Mouse (Mus musculus) testis, adult 2 months (tissue): ENCODE measurements at regions not wholly inside any gene's neighbourhood (a gene's known extent, or its start where the extent isn't known, plus 50 kb on each side); places are given as distances from the start of the nearest gene placed in this dataset.

Source experiments
- H3K27ac ChIP-seq: fragments of 200-500 bp; 2 replicates; pipeline ENCODE4 v1.5.1; 2012; ENCODE audit warnings: low read depth, low read length; ENCODE audit not compliant: control insufficient read depth, insufficient read depth
- H3K27me3 ChIP-seq: fragments of 200-500 bp; 2 replicates; pipeline ENCODE4 v1.6.1; 2012; ENCODE audit warnings: mild to moderate bottlenecking, low read length, moderate library complexity; ENCODE audit not compliant: control insufficient read depth, insufficient read depth
- H3K36me3 ChIP-seq: fragments of 200-500 bp; 2 replicates; pipeline ENCODE4 v1.6.1; 2012; ENCODE audit warnings: mild to moderate bottlenecking, low read length; ENCODE audit not compliant: control insufficient read depth, insufficient read depth
- H3K4me1 ChIP-seq: fragments of 200-500 bp; 2 replicates; pipeline ENCODE4 v1.6.1; 2012; ENCODE audit warnings: low read length; ENCODE audit not compliant: control insufficient read depth, insufficient read depth
- H3K4me3 ChIP-seq: fragments of 200-500 bp; 2 replicates; pipeline ENCODE4 v1.5.1; 2012; ENCODE audit warnings: low read depth, mild to moderate bottlenecking, low read length, moderate library complexity, mixed read lengths; ENCODE audit not compliant: control insufficient read depth
- CTCF ChIP-seq: fragments of 200-500 bp; IDR thresholded peaks from 2 replicates; pipeline ENCODE4 v1.5.1; 2012; ENCODE audit warnings: low read depth, mild to moderate bottlenecking, inconsistent platforms, low read length, moderate library complexity; ENCODE audit not compliant: control insufficient read depth, insufficient read depth, insufficient replicate concordance
- POLR2A ChIP-seq: fragments of 200-500 bp; IDR thresholded peaks from 2 replicates; pipeline ENCODE4 v1.6.1; 2012; ENCODE audit warnings: low read depth, mild to moderate bottlenecking, inconsistent platforms, low read length, moderate library complexity; ENCODE audit not compliant: control insufficient read depth

- no peaks in the 10 kb centered on the region for H3K27me3 ChIP-seq
- no peaks in the 10 kb centered on the region for H3K36me3 ChIP-seq
- H3K4me1 ChIP-seq, result peaks cover 3% of the 10 kb centered on the region; the same call in 1 of the 2 replicates
- no peak for TF ChIP-seq POLR2A
- no peak overlapping the region for H3K4me3 ChIP-seq
- no peak overlapping the region for H3K27ac ChIP-seq
Observed at GRCm38 (mm10) chr7:113105359-113105758, 101.9 kb upstream of the Arntl start.

GRCm38 (mm10) chr7:113106731-113107130, 100.5 kb upstream of the Arntl start:
- no peaks in the 10 kb centered on the region for H3K36me3 ChIP-seq
- no peak overlapping the region for H3K4me3 ChIP-seq

GRCm38 (mm10) chr7:113107965-113108364, 99.3 kb upstream of the Arntl start:
- no peak for TF ChIP-seq POLR2A
- TF ChIP-seq CTCF, result no peak
- Histone ChIP-seq H3K27me3 (no peaks in the 10 kb centered on the region), H3K4me1 (peaks cover 3% of the 10 kb centered on the region; the same call in 1 of the 2 replicates), H3K27ac (no peak overlapping the region), H3K4me3 (no peak overlapping the region), H3K36me3 (no peaks in the 10 kb centered on the region)

More at GRCm38 (mm10) chr7:113106731-113107130, 100.5 kb upstream of the Arntl start:
- H3K27me3 ChIP-seq, result no peaks in the 10 kb centered on the region
- H3K4me1 ChIP-seq, result peaks cover 3% of the 10 kb centered on the region; the same call in 1 of the 2 replicates
- no peak for TF ChIP-seq CTCF
- TF ChIP-seq POLR2A, result no peak
- no peak overlapping the region for H3K27ac ChIP-seq

GRCm38 (mm10) chr7:113108442-113109000, 98.7 kb upstream of the Arntl start:
- Histone ChIP-seq H3K27ac (no peak overlapping the region), H3K4me3 (no peak overlapping the region), H3K4me1 (peaks cover 3% of the 10 kb centered on the region; the same call in 1 of the 2 replicates), H3K36me3 (no peaks in the 10 kb centered on the region), H3K27me3 (no peaks in the 10 kb centered on the region)
- TF ChIP-seq POLR2A (no peak), CTCF (no peak)

GRCm38 (mm10) chr7:113109481-113109880, 97.8 kb upstream of the Arntl start:
- TF ChIP-seq CTCF, result no peak
- no peak for TF ChIP-seq POLR2A
- no peak overlapping the region for H3K4me3 ChIP-seq
- H3K4me1 ChIP-seq, result no peaks in the 10 kb centered on the region
- no peak overlapping the region for H3K27ac ChIP-seq
- no peaks in the 10 kb centered on the region for H3K36me3 ChIP-seq
- H3K27me3 ChIP-seq, result no peaks in the 10 kb centered on the region

GRCm38 (mm10) chr7:113110867-113111508, 96.3 kb upstream of the Arntl start:
- Histone ChIP-seq H3K4me3 (no peak overlapping the region), H3K27ac (no peak overlapping the region), H3K27me3 (no peaks in the 10 kb centered on the region), H3K36me3 (no peaks in the 10 kb centered on the region), H3K4me1 (no peaks in the 10 kb centered on the region)
- no peak for TF ChIP-seq POLR2A
- no peak for TF ChIP-seq CTCF

GRCm38 (mm10) chr7:113113266-113113893, 93.9 kb upstream of the Arntl start:
- no peak overlapping the region for H3K4me3 ChIP-seq
- H3K27ac ChIP-seq, result no peak overlapping the region
- no peaks in the 10 kb centered on the region for H3K4me1 ChIP-seq
- no peaks in the 10 kb centered on the region for H3K36me3 ChIP-seq
- TF ChIP-seq CTCF (no peak), POLR2A (no peak)
- no peaks in the 10 kb centered on the region for H3K27me3 ChIP-seq
